Mouse (Mus musculus) kidney, embryonic 16.5 days (tissue): ENCODE measurements around the gene Slc9c1. TPM values are rescaled to one million over a fixed set of nuclear protein-coding genes. Genes with fewer than 3 reads are reported as not detected.

Experiments used
- ATAC-seq: fragments of 200-750 bp; cut with Nextera tagmentation; 2 replicates; pipeline ENCODE4 v1.8.0; 2017; ENCODE audit warnings: moderate TSS enrichment; ENCODE audit not compliant: low FRiP score, low TSS enrichment
- H3K27ac ChIP-seq: fragments of 300-500 bp; sonication (generic); 2 replicates; pipeline ENCODE4 v1.5.1; 2014; ENCODE audit warnings: low read length
- H3K27me3 ChIP-seq: fragments of 300-500 bp; sonication (generic); 2 replicates; pipeline ENCODE4 v1.6.1; 2014; ENCODE audit warnings: low read length, control low read depth, mixed read lengths; ENCODE audit not compliant: insufficient read depth
- H3K36me3 ChIP-seq: fragments of 300-500 bp; sonication (generic); 2 replicates; pipeline ENCODE4 v1.6.1; 2014; ENCODE audit warnings: low read length, control low read depth, mixed read lengths; ENCODE audit not compliant: insufficient read depth
- H3K4me1 ChIP-seq: fragments of 300-500 bp; sonication (generic); 2 replicates; pipeline ENCODE4 v1.6.1; 2014; ENCODE audit warnings: low read length, control low read depth, mixed read lengths; ENCODE audit not compliant: insufficient read depth
- H3K4me2 ChIP-seq: fragments of 300-500 bp; sonication (generic); replicated peaks from 2 replicates; pipeline ENCODE4 v1.6.1; 2014; ENCODE audit warnings: low read depth, low read length
- H3K4me3 ChIP-seq: fragments of 300-500 bp; sonication (generic); 2 replicates; pipeline ENCODE4 v1.5.1; 2014; ENCODE audit warnings: mild to moderate bottlenecking, low read length
- H3K9ac ChIP-seq: fragments of 300-500 bp; sonication (generic); replicated peaks from 2 replicates; pipeline ENCODE4 v1.6.1; 2014; ENCODE audit warnings: low read length
- H3K9me3 ChIP-seq: fragments of 300-500 bp; sonication (generic); 2 replicates; pipeline ENCODE4 v1.6.1; 2016; ENCODE audit warnings: low read length, control low read depth
- WGBS: fragments of 180-500 bp; shearing (Covaris S2); extraction: QIAGEN DNeasy Blood & Tissue Kit; methylation state at CpG from one replicate; pipeline ENCODE4 v1.1.7; 2014; 5-methylcytosine and 5-hydroxymethylcytosine counted together
- polyA plus RNA-seq: library from polyadenylated mRNA; unstranded; fragments of >200 nt; fragmentation: Nextera tagmentation; extraction: Ambion mirVana; gene quantifications from 2 replicates; pipeline ENCODE4 v1.2.1, GENCODE M21; 2015

The Slc9c1 gene
- polyA plus RNA-seq, 1 experiment from 2014 or later, result not detected

GRCm38 (mm10) chr16:45641301-45641700, 106.2 kb downstream of the Slc9c1 start:
- Histone ChIP-seq H3K27me3 (no peaks in the 10 kb centered on the region), H3K9ac (no peak overlapping the region), H3K4me3 (no peak overlapping the region), H3K27ac (no peak overlapping the region), H3K36me3 (no peaks in the 10 kb centered on the region), H3K9me3 (no peaks in the 10 kb centered on the region), H3K4me1 (no peaks in the 10 kb centered on the region), H3K4me2 (no peak overlapping the region)
- no peak for ATAC-seq
- 64% methylated on average over 3 of the region's 3 CpGs for WGBS

- Histone ChIP-seq H3K9me3 (no peaks in the 10 kb centered on the region), H3K4me3 (no peak overlapping the region), H3K9ac (no peak overlapping the region), H3K4me1 (no peaks in the 10 kb centered on the region), H3K27me3 (no peaks in the 10 kb centered on the region), H3K36me3 (no peaks in the 10 kb centered on the region), H3K4me2 (no peak overlapping the region), H3K27ac (no peak overlapping the region)
- ATAC-seq, result no peak
- 82% methylated on average over 3 of the region's 3 CpGs for WGBS
Measured at GRCm38 (mm10) chr16:45643944-45644343, 108.8 kb downstream of the Slc9c1 start.

- Histone ChIP-seq H3K9me3 (no peaks in the 10 kb centered on the region), H3K4me1 (no peaks in the 10 kb centered on the region), H3K36me3 (no peaks in the 10 kb centered on the region), H3K27ac (no peak overlapping the region), H3K4me2 (no peak overlapping the region), H3K9ac (no peak overlapping the region), H3K27me3 (no peaks in the 10 kb centered on the region), H3K4me3 (no peak overlapping the region)
- WGBS, result 67% methylated on average over 6 of the region's 6 CpGs
- ATAC-seq, result 0 out of 2 replicates have a peak, but pooled peaks have one; percentile 54
Measured at GRCm38 (mm10) chr16:45644380-45644779, 109.3 kb downstream of the Slc9c1 start.

- ATAC-seq, result no peak
- H3K27ac ChIP-seq, result no peak overlapping the region
- WGBS, result 55% methylated on average over 2 of the region's 2 CpGs
- no peaks in the 10 kb centered on the region for H3K9me3 ChIP-seq
- no peak overlapping the region for H3K9ac ChIP-seq
- no peak overlapping the region for H3K4me3 ChIP-seq
- peaks cover 8% of the 10 kb centered on the region; the same call in 1 of the 2 replicates for H3K4me1 ChIP-seq
- H3K27me3 ChIP-seq, result peaks cover 6% of the 10 kb centered on the region
- H3K4me2 ChIP-seq, result no peak overlapping the region
- no peaks in the 10 kb centered on the region for H3K36me3 ChIP-seq
Measured at GRCm38 (mm10) chr16:45651497-45651896, 116.4 kb downstream of the Slc9c1 start.

GRCm38 (mm10) chr16:45653009-45653933, 118.2 kb downstream of the Slc9c1 start:
- Histone ChIP-seq H3K9me3 (no peaks in the 10 kb centered on the region), H3K9ac (peak overlapping the region; percentile 52), H3K4me3 (peak overlapping the region; percentile 38), H3K36me3 (no peaks in the 10 kb centered on the region), H3K4me2 (peak overlapping the region; percentile 62), H3K4me1 (peaks cover 8% of the 10 kb centered on the region; the same call in 1 of the 2 replicates), H3K27me3 (peaks cover 6% of the 10 kb centered on the region), H3K27ac (no peak overlapping the region)
- peak; percentile 59; the same call in 1 of the 2 replicates for ATAC-seq
- WGBS, result 11% methylated on average over 17 of the region's 17 CpGs

- Histone ChIP-seq H3K9me3 (no peaks in the 10 kb centered on the region), H3K4me2 (peak within 1 kb of the TSS; percentile 62), H3K4me3 (peak within 1 kb of the TSS; percentile 38), H3K36me3 (no peaks in the 10 kb centered on the region), H3K9ac (peak within 1 kb of the TSS; percentile 52), H3K4me1 (peaks cover 8% of the 10 kb centered on the region; the same call in 1 of the 2 replicates), H3K27ac (no peak within 1 kb of the TSS), H3K27me3 (peaks cover 6% of the 10 kb centered on the region)
- ATAC-seq, result peak; percentile 88
- WGBS, result 4% methylated on average over 20 of the region's 20 CpGs
Measured at GRCm38 (mm10) chr16:45653934-45654332, 118.8 kb downstream of the Slc9c1 start, which contains the start of gene BC016579. BC016579 (minus strand) TSS chr16:45654068.

- 72% methylated on average over 9 of the region's 9 CpGs for WGBS
- Histone ChIP-seq H3K9me3 (no peaks in the 10 kb centered on the region), H3K27me3 (peaks cover 6% of the 10 kb centered on the region), H3K4me2 (peak overlapping the region; percentile 62), H3K27ac (no peak overlapping the region), H3K4me3 (peak overlapping the region; percentile 38; the same call in 1 of the 2 replicates), H3K9ac (no peak overlapping the region), H3K4me1 (peaks cover 8% of the 10 kb centered on the region; the same call in 1 of the 2 replicates), H3K36me3 (no peaks in the 10 kb centered on the region)
- ATAC-seq, result 0 out of 2 replicates have a peak, but pooled peaks have one; percentile 5
Measured at GRCm38 (mm10) chr16:45654465-45654864, 119.4 kb downstream of the Slc9c1 start.

Other genes starting within 250 kb of the Slc9c1 start
- gene Cd200, start 126.3 kb upstream of the Slc9c1 start, polyA plus RNA-seq, result 37.2 and 40.1 TPM in 2 replicates
- 0.59 and 0.78 TPM in 2 replicates for gene Gm609, start 42.3 kb upstream of the Slc9c1 start, polyA plus RNA-seq
- 3.0 and 3.1 TPM in 2 replicates for gene Gm17783, start 3.3 kb upstream of the Slc9c1 start, polyA plus RNA-seq
- 0.14 TPM in 2 replicates for gene Gcsam, start 75.1 kb downstream of the Slc9c1 start, polyA plus RNA-seq
- 0.21 and 0.27 TPM in 2 replicates for gene BC016579, start 118.8 kb downstream of the Slc9c1 start, polyA plus RNA-seq
- 0.08 and 0.10 TPM in 2 replicates for gene Tmprss7, start 158.3 kb downstream of the Slc9c1 start, polyA plus RNA-seq
- 6.8 and 9.3 TPM in 2 replicates for gene Tagln3, start 189.3 kb downstream of the Slc9c1 start, polyA plus RNA-seq
- gene Abhd10, start 207.6 kb downstream of the Slc9c1 start, polyA plus RNA-seq, result 36.4 and 36.7 TPM in 2 replicates